Mouse (Mus musculus) CH12.LX (cell line): Measurements from ENCODE around the gene Myrip. TPM values are rescaled to one million over a fixed set of nuclear protein-coding genes. Genes with fewer than 3 reads are reported as not detected.
A peak's percentile ranks its signal among the peaks of the same experiment; 100 is the strongest.

ENCODE experiments used
- DNase-seq: peaks from one replicate; pipeline ENCODE4 v3.0.0-alpha.2; 2013; ENCODE audit errors: extremely low read depth
- H3K27ac ChIP-seq: 2 replicates; pipeline ENCODE4 v1.5.1; 2012; ENCODE audit warnings: low read depth, mild to moderate bottlenecking, control low read depth, moderate library complexity; ENCODE audit not compliant: insufficient read depth
- H3K27me3 ChIP-seq: replicated peaks from 2 replicates; pipeline ENCODE3; 2012; ENCODE audit warnings: inconsistent platforms
- H3K36me3 ChIP-seq, 2 experiments: replicated peaks in 1 of 2; 2 replicates each; pipeline versions ENCODE3 to v1.6.1; 2012; ENCODE audit warnings: inconsistent platforms in 1 of 2, low read length in 1 of 2, mild to moderate bottlenecking in 1 of 2, mixed read lengths in 1 of 2, moderate library complexity in 1 of 2; ENCODE audit not compliant: control insufficient read depth in 1 of 2, insufficient read depth in 1 of 2
- H3K4me1 ChIP-seq, 2 experiments: 2 replicates each; pipeline ENCODE4 v1.6.1; 2012; ENCODE audit warnings: inconsistent platforms in 1 of 2, moderate library complexity in 1 of 2; ENCODE audit not compliant: insufficient read depth in 2 of 2, control insufficient read depth in 1 of 2
- H3K4me2 ChIP-seq: 2 replicates; pipeline ENCODE4 v1.6.1; 2012; ENCODE audit warnings: low read depth, mild to moderate bottlenecking, control low read depth; ENCODE audit not compliant: poor library complexity, insufficient read depth, severe bottlenecking
- H3K4me3 ChIP-seq, 3 experiments: fragments of 150-350 bp in 1 of 3; sonication (generic) in 1 of 3; replicated peaks in 1 of 3; 2 replicates each; pipeline versions ENCODE3 to v1.5.1; 2011 to 2012; ENCODE audit warnings: low read depth in 2 of 3, low read length in 2 of 3, mild to moderate bottlenecking in 2 of 3, moderate library complexity in 2 of 3, control low read depth in 1 of 3, improper control_type of control experiment in 1 of 3, inconsistent platforms in 1 of 3, mixed read lengths in 1 of 3; ENCODE audit not compliant: poor library complexity in 1 of 3
- H3K79me2 ChIP-seq: replicated peaks from 2 replicates; pipeline ENCODE4 v1.6.1; 2012; ENCODE audit warnings: mild to moderate bottlenecking, moderate library complexity; ENCODE audit not compliant: control insufficient read depth, poor library complexity, insufficient read depth, severe bottlenecking; ENCODE audit errors: extremely low read depth
- H3K9ac ChIP-seq: 2 replicates; pipeline ENCODE4 v1.6.1; 2012; ENCODE audit warnings: low read depth, mild to moderate bottlenecking, control low read depth, moderate library complexity; ENCODE audit not compliant: insufficient read depth
- H3K9me3 ChIP-seq: replicated peaks from 2 replicates; pipeline ENCODE3; 2012; ENCODE audit warnings: low read length, inconsistent platforms, mixed read lengths
- BHLHE40 ChIP-seq: IDR thresholded peaks from 2 replicates; pipeline ENCODE4 v1.6.1; 2011; ENCODE audit warnings: mild to moderate bottlenecking, low read depth, low read length, improper control_type of control experiment
- CHD1 ChIP-seq: IDR thresholded peaks from 2 replicates; pipeline ENCODE4 v1.6.1; 2012; ENCODE audit warnings: low read depth, low read length, improper control_type of control experiment, inconsistent platforms
- CHD2 ChIP-seq: IDR thresholded peaks from 2 replicates; pipeline ENCODE4 v1.6.1; 2011; ENCODE audit warnings: low read length, improper control_type of control experiment
- CTCF ChIP-seq, 2 experiments: IDR thresholded peaks in 1 of 2; conservative IDR thresholded peaks in 1 of 2; 2 replicates each; pipeline ENCODE4 v1.5.1; 2011 to 2012; ENCODE audit warnings: low read depth in 2 of 2, low read length in 2 of 2, improper control_type of control experiment in 1 of 2, inconsistent platforms in 1 of 2, mild to moderate bottlenecking in 1 of 2, moderate library complexity in 1 of 2
- E2F4 ChIP-seq: IDR thresholded peaks from 2 replicates; pipeline ENCODE4 v1.6.1; 2011; ENCODE audit warnings: low read depth, low read length, improper control_type of control experiment; ENCODE audit not compliant: insufficient replicate concordance
- EP300 ChIP-seq: IDR thresholded peaks from 2 replicates; pipeline ENCODE4 v1.6.1; 2011; ENCODE audit warnings: low read length, improper control_type of control experiment
- ETS1 ChIP-seq: conservative IDR thresholded peaks from 2 replicates; pipeline ENCODE4 v1.6.1; 2012; ENCODE audit warnings: low read depth, mild to moderate bottlenecking, inconsistent platforms, low read length, improper control_type of control experiment, moderate library complexity
- JUND ChIP-seq: conservative IDR thresholded peaks from 2 replicates; pipeline ENCODE4 v1.6.1; 2011; ENCODE audit warnings: low read depth, low read length, improper control_type of control experiment
- MAX ChIP-seq: IDR thresholded peaks from 2 replicates; pipeline ENCODE4 v1.6.1; 2011; ENCODE audit warnings: low read length, improper control_type of control experiment
- MEF2A ChIP-seq: IDR thresholded peaks from 2 replicates; pipeline ENCODE4 v1.6.1; 2014; ENCODE audit warnings: low read depth, mild to moderate bottlenecking, inconsistent platforms, low read length, improper control_type of control experiment, borderline replicate concordance
- MXI1 ChIP-seq: IDR thresholded peaks from 2 replicates; pipeline ENCODE4 v1.6.1; 2011; ENCODE audit warnings: mild to moderate bottlenecking, low read depth, low read length, improper control_type of control experiment
- MYC ChIP-seq: IDR thresholded peaks from 2 replicates; pipeline ENCODE4 v1.6.1; 2011; ENCODE audit warnings: low read depth, mild to moderate bottlenecking, improper control_type of control experiment, low read length
- NELFE ChIP-seq: IDR thresholded peaks from 2 replicates; pipeline ENCODE4 v1.6.1; 2011; ENCODE audit warnings: low read depth, low read length, improper control_type of control experiment
- NRF1 ChIP-seq: IDR thresholded peaks from 2 replicates; pipeline ENCODE4 v1.6.1; 2014; ENCODE audit warnings: low read depth, mild to moderate bottlenecking, inconsistent platforms, low read length, improper control_type of control experiment, moderate library complexity
- POLR2AphosphoS2 ChIP-seq: IDR thresholded peaks from 2 replicates; pipeline ENCODE4 v1.6.1; 2011; ENCODE audit warnings: low read depth, low read length, improper control_type of control experiment
- RAD21 ChIP-seq: IDR thresholded peaks from 2 replicates; pipeline ENCODE4 v1.6.1; 2011; ENCODE audit warnings: low read depth, mild to moderate bottlenecking, low read length, improper control_type of control experiment, moderate library complexity
- RCOR1 ChIP-seq: conservative IDR thresholded peaks from 2 replicates; pipeline ENCODE4 v1.6.1; 2012; ENCODE audit warnings: low read depth, mild to moderate bottlenecking, inconsistent platforms, low read length, improper control_type of control experiment
- SIN3A ChIP-seq: IDR thresholded peaks from 2 replicates; pipeline ENCODE4 v1.6.1; 2012; ENCODE audit warnings: low read length, improper control_type of control experiment, inconsistent platforms
- SMC3 ChIP-seq: IDR thresholded peaks from 2 replicates; pipeline ENCODE4 v1.6.1; 2011; ENCODE audit warnings: low read depth, low read length, improper control_type of control experiment
- TBP ChIP-seq: conservative IDR thresholded peaks from 2 replicates; pipeline ENCODE4 v1.6.1; 2011; ENCODE audit warnings: low read depth, low read length, improper control_type of control experiment
- ZNF384 ChIP-seq: IDR thresholded peaks from 2 replicates; pipeline ENCODE4 v1.6.1; 2012; ENCODE audit warnings: low read depth, low read length, improper control_type of control experiment, inconsistent platforms
- dilution Hi-C: fragments of 300-500 bp; cut with MboI; formaldehyde crosslinking; loops from 2 replicates; pipeline ENCODE4 v1.14.3; 2020; ENCODE audit warnings: low sequenced_read_pairs; ENCODE audit not compliant: extremely low pct_unique_long_range_greater_than_20kb, extremely low pct_ligation_motif_present
- in situ Hi-C: fragments of 300-500 bp; cut with MboI; formaldehyde crosslinking; loops from 3 replicates; pipeline ENCODE4 v1.14.3; 2019; ENCODE audit warnings: low sequenced_read_pairs, low pct_ligation_motif_present, low pct_unique_long_range_greater_than_20kb, mixed read lengths
- polyA plus RNA-seq: library from polyadenylated mRNA; unstranded; fragments of >175 nt; gene quantifications from 2 replicates; pipeline ENCODE4 v1.2.1, GENCODE M21; 2012; ENCODE audit warnings: low read depth; ENCODE audit not compliant: insufficient read length
- total RNA-seq, 2 experiments: library from RNA; depleted of rRNA; stranded (reverse); fragments of 300-350 nt in 1 of 2; fragments of >200 nt in 1 of 2; gene quantifications; 2 replicates each; pipeline ENCODE4 v1.2.3; 2012 to 2014

Myrip gene
- total and polyA plus RNA-seq, 3 experiments: not detected

DNA sequence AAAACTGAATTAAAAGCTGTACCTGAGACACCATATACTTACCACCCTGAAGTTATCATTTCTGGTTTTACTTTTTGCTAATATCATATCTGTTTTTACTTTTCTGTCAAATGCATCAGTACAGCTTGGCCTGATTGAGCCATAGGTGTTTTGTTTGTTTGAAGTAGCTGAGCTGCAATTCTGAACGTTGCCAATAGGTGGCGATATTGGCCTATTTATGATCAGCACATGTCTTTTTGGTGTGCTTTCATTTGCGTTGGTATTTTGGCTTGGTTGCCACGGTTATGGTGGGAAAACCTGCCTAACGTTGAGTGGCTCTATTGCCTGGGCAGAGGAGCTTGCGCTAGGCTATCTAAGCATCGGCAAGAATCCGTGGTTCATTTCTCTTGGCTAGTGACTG is 200.7 kb downstream of the Myrip start:
- Histone ChIP-seq H3K4me1 (peaks cover 0 to 7% of the 10 kb centered on the region in 2 experiments; a peak in 2 of 4 replicates), H3K27me3 (no peaks in the 10 kb centered on the region), H3K79me2 (no peaks in the 10 kb centered on the region), H3K9ac (no peak overlapping the region), H3K36me3 (peaks cover 0 to 6% of the 10 kb centered on the region in 2 experiments), H3K4me2 (peak overlapping the region; percentile 3; the same call in 1 of the 2 replicates), H3K4me3 (no peak overlapping the region), H3K27ac (no peak overlapping the region), H3K9me3 (peaks cover 12% of the 10 kb centered on the region)
- in situ Hi-C loops: loop anchor here (5.0 kb wide), 1 partner anchor 65 kb away; no protein-coding TSS in a partner anchor
- dilution Hi-C loops: no loop called here
- DNase-seq: peak; percentile 91
- no peak for TF ChIP-seq POLR2AphosphoS2
- no peak for TF ChIP-seq MEF2A
- TF ChIP-seq ETS1: no peak
- no peak for TF ChIP-seq EP300
- no peak for TF ChIP-seq RCOR1
- TF ChIP-seq JUND: no peak
- TF ChIP-seq SMC3: peak; percentile 75
- no peak for TF ChIP-seq SIN3A
- TF ChIP-seq CHD2: no peak
- no peak for TF ChIP-seq E2F4
- TF ChIP-seq BHLHE40: no peak
- no peak for TF ChIP-seq CHD1
- TF ChIP-seq NELFE: peak; percentile 21; the same call in 1 of the 2 replicates
- TF ChIP-seq CTCF (conservative IDR thresholded peaks at IDR 0.05 in 1 of 2, IDR thresholded peaks at IDR 0.05 in 1 of 2; ENCODE audit: low read depth in 2 of 2, low read length in 2 of 2): peak; percentile 96 to 99
- peak; percentile 98 for TF ChIP-seq RAD21
- no peak for TF ChIP-seq ZNF384
- TF ChIP-seq MXI1: peak; percentile 73
- TF ChIP-seq TBP: 0 out of 2 replicates have a peak, but pooled peaks have one; percentile 36
- TF ChIP-seq MYC: peak; percentile 98
- 0 out of 2 replicates have a peak, but pooled peaks have one; percentile 23 for TF ChIP-seq NRF1
- peak; percentile 83 for TF ChIP-seq MAX

GRCm38 (mm10) chr9:120504423-120504822 is 203.1 kb downstream of the Myrip start:
- TF ChIP-seq RAD21 (no peak), EP300 (no peak), MYC (no peak), ZNF384 (no peak)
- no peaks in the 10 kb centered on the region for H3K36me3 ChIP-seq
- no peak overlapping the region for H3K9ac ChIP-seq
- no peak overlapping the region for H3K4me3 ChIP-seq
- no peak overlapping the region for H3K27ac ChIP-seq
- no peaks in the 10 kb centered on the region for H3K79me2 ChIP-seq
- in situ Hi-C loops (loop anchor here (5.0 kb wide), 1 partner anchor 63 kb away; no protein-coding TSS in a partner anchor), dilution Hi-C loops (no loop called here)
- no peak overlapping the region for H3K4me2 ChIP-seq
- no peak for DNase-seq
- peaks cover 0 to 7% of the 10 kb centered on the region in 2 experiments; a peak in 2 of 4 replicates for H3K4me1 ChIP-seq
- peaks cover 21% of the 10 kb centered on the region for H3K9me3 ChIP-seq
- peaks cover 5% of the 10 kb centered on the region for H3K27me3 ChIP-seq
